Mouse (Mus musculus) mouse trophoblast stem cell (cell line): ENCODE data around the gene Capzb.

Experiments used
- in situ Hi-C, 2 experiments: fragments of 300-500 bp; cut with MseI, MboI; formaldehyde crosslinking; loops; 2 replicates in 1 of 2; 3 replicates in 1 of 2; pipeline ENCODE4 v1.15.1; 2025

Capzb gene

DNA sequence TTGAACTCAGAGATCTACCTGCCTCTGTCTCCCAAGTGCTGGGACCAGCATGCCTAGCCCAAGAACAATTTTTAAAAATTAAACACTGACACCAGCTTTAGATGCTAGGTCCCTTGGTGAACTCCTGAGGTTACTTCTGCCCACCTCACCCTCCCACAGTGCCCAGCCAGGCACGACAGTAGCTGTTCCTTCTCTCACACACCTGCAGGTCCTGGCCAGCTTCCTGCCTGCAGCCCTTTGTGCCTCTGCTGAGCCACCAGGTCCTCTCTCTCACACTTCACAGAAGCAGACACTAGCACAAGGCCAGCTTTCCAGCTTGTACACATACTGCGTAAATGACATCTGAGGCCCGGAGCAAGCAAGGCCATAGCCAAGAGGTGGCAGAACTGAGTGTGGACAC, 112.8 kb downstream of the Capzb start:
- in situ Hi-C loops: no loop called here

- in situ Hi-C loops: no loop called here
Observed at GRCm38 (mm10) chr4:139307916-139308315, 115.2 kb downstream of the Capzb start.

GRCm38 (mm10) chr4:139309651-139310050, 117.0 kb downstream of the Capzb start:
- in situ Hi-C loops: no loop called here

GRCm38 (mm10) chr4:139310171-139310898, 117.6 kb downstream of the Capzb start, which contains the start of the genes Pqlc2 and Akr7a5:
TSS of gene Pqlc2 (minus strand) at chr4:139310708.
TSS of gene Akr7a5 (plus strand) at chr4:139310744.
- in situ Hi-C loops: no loop called here

GRCm38 (mm10) chr4:139310899-139311701, 118.4 kb downstream of the Capzb start:
- in situ Hi-C loops: no loop called here

DNA sequence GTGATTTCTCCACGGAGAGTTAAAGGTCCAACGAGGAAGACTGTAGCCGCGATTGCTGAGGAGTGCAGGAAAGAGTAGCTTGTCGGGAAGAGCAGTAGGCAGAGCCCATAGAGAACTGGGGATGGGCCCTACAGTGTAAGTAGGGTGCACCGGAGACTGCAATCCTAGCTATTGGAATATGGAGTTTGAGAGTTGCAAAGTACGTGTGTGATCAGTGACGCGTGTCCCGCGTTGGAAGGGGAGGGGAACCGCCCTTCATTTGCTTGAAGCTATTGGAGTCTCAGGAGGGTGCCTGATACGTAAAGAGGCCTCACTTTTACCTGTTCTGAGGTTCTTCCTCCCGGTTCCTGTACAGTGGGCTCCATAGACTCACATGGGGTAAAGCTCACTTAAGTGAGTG, 119.0 kb downstream of the Capzb start:
- in situ Hi-C loops: no loop called here

GRCm38 (mm10) chr4:139312632-139313031, 119.9 kb downstream of the Capzb start:
- in situ Hi-C loops: no loop called here

DNA sequence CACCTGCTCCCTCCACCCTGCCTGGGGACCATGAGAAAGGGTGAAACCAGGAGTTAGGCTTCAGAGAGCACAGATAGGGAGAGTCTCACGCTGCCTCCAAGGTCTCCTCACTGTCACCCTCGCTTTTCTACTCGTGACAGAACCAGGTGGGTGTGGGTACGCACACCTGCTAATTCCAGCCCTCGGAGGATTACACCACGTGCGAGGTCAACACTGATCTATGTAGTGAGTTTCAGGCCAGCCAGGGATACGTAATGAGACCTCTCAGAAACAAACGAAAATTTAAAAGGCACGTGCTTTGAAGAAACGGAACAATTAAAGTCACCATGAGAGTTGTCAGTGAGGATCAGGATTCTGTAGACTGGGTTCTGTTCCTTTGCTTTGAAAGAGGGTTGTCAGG, 125.8 kb downstream of the Capzb start:
- in situ Hi-C loops: no loop called here

DNA sequence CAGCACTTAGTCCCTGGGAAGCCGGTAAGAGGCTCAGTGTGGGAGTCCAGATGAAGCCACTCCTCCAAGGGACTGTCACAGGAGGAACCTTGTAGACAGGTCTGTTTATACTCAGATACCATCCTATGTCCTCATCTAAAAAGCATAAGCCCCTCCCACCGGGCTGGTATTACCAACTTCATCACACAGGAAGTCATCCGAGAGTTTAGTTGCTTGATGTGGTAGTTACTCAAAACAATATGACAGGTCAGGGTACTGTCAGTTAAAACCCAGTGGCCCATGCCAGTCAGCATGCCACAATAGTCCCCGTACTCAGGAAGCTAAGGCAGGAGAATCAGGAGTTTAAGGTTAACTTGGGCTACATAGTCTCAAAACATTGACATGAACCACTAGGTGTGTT, 127.0 kb downstream of the Capzb start:
- in situ Hi-C loops: no loop called here

GRCm38 (mm10) chr4:139330605-139331004, 137.9 kb downstream of the Capzb start:
- in situ Hi-C loops: no loop called here

GRCm38 (mm10) chr4:139334631-139335295, 142.1 kb downstream of the Capzb start:
- in situ Hi-C loops: no loop called here

DNA sequence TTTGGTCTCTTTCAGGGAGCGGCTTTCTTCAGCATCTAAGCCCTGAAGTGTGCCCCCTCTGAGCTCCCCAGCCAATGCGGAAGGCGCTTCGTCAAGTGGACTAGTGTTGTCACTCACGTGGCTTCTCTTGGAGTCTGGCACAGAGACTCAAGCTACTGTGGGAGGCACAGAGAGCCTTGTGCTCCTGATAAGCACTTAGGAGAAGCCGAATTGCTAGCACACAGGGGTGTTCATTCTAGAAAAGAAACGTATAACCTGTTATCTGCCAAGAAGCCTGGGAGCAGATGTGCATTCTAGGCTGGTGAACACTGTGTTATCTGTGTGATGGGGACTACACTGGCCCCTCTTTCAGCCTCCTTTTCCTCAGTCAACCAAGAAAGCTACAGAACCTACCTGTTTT, 142.8 kb downstream of the Capzb start:
- in situ Hi-C loops: no loop called here

GRCm38 (mm10) chr4:139336822-139337483, 144.3 kb downstream of the Capzb start:
- in situ Hi-C loops: no loop called here

GRCm38 (mm10) chr4:139338145-139338544, 145.4 kb downstream of the Capzb start:
- in situ Hi-C loops: no loop called here

DNA sequence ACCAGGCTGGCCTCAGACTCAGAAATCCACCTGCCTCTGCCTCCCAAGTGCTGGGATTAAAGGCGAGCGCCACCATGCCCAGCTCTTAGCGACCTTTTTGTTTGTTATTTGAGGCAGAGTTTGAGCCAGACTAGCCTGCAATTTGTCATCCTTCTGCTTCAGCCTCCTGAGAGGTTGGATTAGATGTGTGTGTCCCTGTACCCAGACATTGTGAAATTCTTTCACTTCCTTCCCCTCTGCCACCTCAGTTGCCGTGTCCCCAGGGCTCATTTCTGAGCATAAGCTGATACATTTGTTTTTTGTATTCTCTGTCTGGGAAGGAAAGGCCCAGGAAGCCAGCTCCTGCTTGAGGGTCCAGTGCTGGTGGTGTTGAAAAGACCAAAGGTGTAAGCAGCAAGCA, 148.1 kb downstream of the Capzb start:
- in situ Hi-C loops: no loop called here
